Mouse (Mus musculus): ENCODE results near the gene Hscb.
A peak's percentile ranks its signal among the peaks of the same experiment; 100 is the strongest.

The Hscb gene

DNA sequence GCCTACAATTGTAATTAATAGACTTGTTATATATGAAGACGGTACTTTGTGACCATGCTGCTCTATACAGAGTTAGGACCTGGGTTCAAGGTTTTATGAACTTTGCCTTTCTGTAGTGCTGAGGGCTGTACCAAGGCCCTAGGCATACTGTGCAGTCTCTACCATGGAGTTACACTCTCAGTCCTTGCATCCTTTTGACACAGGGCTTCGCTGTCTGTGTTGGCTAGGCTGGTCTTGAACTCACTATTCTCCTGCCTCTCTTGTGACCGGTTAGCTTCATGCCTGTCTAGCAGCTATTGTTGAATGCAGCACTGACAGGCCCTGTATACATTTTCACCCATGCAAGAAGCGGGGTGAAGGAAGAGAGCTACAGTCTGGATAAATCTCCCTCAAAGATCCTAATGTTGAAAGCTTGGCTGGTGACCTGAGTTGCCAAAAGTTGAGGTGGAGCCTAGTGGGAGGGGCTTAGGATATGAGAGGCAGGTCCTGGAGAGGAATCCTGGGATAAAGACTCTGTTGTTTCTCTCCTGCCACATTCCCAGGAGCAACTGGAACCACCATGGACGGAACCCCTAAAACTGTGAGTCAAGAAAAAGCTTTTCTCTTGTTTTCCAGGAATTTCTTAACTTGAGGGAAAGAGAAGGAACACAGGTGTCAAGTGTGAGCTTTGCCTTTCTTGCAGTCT, 8.4 kb downstream of the Hscb start:
- no peak for DNase-seq (ENCODE audit: low spot score in 2 of 2)

DNA sequence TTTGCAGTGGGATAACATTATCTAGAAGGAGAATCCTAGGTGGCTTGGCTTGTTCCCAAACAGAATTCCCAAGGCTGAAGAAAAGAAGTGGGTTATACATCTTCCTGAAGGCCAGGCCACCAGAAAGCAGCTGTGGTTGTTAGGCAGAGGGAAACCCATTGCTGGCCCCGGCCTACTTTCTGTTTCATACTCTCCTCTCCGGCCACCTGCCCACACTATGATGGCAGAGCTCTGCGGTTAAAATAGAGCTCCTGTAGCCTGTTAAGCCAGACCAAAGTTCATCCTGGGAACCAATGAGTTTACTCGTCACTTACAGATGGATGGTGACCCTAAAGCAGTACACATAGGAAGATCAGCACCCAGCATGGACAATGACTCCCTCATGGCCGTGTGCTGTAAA, 12.0 kb downstream of the Hscb start:
- DNase-seq (ENCODE audit: low spot score in 2 of 2), result no peak

DNA sequence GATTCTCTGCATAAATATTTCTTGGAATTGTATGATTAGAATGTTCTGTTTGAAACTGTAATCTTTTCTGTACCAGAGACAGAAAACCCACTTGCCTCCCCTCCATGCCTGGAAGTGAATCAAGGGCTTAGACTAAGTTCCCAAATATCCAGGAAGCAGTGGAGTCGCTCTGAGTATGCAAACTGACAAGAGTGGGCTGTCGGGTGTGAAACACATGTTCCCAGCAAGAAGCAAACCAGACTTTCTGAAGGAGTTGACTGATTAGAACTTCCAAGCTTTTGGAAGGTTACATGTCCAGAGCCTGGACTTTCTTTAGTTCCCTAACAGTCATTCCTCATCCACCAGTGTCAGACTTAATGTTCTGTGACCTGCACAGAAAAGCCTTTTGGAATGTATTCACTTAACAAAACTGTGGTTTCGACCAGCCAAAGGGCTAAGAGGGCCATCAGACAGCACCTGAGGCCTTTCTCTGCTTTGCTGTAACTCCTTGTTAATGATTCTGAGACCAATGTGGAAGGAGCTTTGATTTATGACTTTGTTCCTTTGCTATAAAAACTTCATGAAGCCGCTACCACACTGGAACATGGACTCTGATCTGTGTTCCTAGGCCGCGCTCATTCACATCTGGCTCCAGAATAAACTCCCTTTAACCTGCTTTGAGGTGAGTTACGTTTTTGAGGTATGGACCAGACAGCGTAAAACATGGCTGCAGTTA, 12.6 kb downstream of the Hscb start:
- no peak for DNase-seq (ENCODE audit: low spot score in 2 of 2)

DNA sequence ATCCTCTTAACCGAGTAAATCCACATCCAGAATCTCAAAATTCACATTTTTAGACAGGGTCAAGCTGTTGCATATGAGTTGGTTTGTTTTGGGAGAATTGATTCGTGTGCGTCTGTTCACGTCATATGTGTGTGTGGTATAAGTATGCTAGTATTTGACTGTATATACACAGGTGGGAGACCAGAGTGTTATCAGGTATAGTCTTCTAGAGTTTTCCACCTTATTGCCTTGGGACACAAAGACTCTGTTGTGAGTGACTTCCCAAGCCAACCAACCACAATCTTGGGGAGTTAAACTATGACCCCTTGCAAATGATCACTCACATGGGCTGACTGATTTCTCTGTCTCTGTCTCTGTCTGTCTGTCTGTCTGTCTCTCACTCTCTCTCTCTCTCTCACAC, 15.2 kb downstream of the Hscb start:
- no peak for DNase-seq (ENCODE audit: low spot score in 2 of 2)

DNA sequence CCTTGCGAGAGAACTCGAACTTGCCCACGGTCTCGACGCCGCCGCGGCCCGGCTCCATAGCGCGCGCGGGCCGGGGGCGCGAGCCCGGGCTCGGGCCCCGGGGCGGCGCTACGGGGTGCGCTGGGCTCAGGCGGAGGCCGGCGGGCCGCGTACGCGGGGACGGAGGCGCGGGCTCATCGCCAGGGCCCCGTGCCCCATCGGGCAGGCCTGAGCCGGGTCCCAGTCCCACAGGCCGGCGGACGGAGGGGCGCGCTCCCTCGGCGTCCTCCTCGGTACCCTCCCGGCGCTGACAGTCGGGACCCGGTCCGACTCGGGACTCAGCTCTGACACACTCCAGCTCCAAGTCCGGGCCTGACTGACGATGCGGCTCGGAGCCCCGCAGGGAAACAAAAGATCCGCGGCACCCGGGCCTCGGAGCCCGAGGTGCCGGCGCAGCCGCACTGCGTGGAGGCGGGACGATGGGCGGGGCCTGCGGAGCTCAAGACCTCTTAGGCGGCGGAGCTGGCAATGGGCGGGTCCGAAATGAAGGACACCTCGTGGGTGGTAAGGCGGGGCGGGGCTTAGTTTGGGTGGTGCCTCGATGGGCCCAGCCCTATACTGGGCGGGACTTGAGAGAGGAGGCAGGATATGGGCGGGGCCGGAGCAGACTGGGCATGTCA, 29.8 kb downstream of the Hscb start, which contains the start of gene Ulk1:
Ulk1 (minus strand) TSS at position 431 of the 659 bp plus-strand sequence.
- DNase-seq (ENCODE audit: low spot score in 2 of 2), result peak; percentile 99 to 100

DNA sequence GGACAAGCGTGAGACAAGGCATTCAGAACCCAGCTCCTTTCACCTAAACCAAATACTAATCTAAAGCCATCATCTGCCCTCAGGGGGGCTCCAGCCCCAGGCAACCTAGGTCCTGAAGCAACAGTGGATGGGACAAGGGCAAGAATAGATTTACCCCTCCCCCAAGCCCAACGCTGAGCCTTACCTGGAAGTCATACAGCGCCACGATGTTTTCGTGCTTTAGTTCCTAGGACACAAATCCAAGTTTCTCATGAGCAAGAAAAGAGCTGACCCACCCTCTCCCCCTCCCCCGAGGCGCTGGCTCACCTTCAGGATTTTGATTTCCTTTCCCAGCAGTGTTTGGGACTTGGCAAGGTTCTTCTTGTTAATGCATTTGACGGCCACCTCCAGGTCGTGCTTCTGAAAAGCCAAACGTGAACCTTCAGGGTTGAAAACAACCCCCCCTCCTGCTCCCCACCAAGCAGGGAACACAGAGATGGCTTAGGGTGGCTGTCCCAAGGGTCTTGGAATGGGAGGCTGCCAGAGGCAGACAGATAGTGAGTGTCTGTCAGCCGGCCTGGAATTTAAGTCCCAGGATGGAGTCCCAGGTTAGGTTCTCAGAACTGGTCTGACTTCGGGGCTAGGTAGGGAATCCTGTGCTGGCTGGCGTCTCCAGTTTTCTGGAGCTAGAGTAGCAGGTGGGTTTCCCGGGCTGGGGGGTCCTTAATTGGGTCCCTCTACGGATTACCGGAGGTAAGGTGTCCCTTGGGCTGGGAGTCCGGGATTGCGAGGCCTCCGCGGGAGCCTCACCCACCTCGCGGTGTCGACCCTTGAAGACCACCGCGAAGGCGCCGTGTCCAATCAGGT, 30.5 kb downstream of the Hscb start:
- DNase-seq (ENCODE audit: low spot score in 2 of 2), result peak; percentile 33 to 41

DNA sequence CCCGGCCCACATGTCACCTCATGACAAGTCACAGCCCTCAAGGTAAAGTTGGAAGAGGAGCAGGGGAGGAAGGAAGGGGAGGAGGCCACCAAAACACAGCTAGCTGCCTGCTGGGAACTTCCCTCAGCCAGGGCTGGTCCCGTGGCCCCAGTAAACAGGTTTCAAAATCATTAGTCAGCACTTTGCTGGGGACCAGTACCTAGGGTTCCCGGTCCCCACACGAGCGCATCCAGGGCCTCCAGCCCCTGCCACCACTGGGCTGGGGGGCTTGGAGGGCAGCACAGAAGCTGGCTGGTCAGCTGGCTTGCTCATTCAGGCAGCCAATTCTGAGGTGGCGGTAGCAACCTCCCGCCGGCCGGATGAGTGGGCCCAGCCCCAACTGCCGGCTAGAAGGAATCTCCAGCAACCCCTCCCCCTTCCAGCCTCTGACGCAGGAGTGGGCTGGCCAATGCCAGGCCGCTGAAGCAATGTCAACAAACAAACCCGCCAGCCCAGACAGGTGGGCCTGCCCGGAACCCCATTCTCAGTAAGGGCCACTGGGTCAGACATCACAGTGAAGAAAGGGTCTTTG, 31.4 kb downstream of the Hscb start:
- peak; percentile 90 to 93 for DNase-seq (ENCODE audit: low spot score in 2 of 2)

DNA sequence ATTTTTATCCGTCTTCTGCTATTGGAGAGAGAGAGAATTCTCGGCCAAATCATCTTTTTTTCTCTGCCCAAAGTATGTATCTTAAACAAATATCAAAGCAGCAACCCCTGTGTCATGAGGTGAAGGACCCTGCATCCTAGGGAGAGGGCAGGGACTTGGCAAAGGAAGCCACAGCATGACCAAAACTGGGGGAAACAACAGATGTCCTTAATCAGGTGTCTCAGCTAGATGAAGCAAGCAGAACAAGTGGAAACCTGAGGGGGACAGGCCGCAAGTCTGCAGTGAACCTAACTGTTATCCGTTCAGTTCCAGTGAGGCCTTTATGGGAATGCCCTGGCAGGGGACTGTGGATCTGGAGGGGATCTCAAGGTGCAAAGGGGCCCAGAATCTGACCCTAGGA, 32.1 kb downstream of the Hscb start:
- DNase-seq (ENCODE audit: low spot score in 2 of 2), result no peak

DNA sequence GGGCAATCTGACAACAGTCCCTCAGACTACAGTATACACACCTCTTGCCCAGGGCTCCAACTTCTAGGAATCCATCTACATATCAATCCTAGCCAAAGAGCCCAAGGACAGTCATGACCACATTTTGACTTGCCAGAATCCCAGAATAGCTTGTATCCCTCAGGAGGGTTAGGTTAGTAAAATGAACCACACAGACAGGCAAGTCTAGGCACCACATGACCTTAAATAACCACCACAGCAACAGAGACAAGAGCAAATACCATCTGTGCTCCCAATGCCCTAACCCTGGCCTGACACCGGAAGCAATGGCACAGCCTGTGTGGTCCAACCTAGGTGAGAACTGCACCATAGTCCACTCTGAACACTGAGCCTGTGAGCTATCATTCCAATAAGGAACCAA, 32.9 kb downstream of the Hscb start:
- peak; percentile 46 to 50 for DNase-seq (ENCODE audit: low spot score in 2 of 2)

DNA sequence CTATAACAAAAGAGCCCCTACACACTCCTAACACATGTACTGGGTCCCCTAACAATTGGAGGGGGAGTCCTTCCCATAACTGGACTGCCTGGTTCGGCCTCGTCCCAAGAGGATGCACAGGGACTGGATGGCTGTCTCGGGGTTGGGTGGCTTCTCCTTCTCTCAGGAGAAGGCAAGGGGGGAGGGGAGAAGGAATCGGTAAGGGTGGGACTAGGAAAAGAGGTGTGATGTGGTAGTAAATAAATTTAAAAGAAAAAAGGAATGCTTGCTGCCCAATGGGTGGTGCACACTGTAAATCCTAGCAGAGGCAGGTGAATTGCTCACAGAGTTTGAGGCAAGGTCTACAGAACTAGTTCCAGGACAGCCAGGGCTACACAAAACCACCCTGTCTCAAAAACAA, 33.4 kb downstream of the Hscb start:
- no peak for DNase-seq (ENCODE audit: low spot score in 2 of 2)

DNA sequence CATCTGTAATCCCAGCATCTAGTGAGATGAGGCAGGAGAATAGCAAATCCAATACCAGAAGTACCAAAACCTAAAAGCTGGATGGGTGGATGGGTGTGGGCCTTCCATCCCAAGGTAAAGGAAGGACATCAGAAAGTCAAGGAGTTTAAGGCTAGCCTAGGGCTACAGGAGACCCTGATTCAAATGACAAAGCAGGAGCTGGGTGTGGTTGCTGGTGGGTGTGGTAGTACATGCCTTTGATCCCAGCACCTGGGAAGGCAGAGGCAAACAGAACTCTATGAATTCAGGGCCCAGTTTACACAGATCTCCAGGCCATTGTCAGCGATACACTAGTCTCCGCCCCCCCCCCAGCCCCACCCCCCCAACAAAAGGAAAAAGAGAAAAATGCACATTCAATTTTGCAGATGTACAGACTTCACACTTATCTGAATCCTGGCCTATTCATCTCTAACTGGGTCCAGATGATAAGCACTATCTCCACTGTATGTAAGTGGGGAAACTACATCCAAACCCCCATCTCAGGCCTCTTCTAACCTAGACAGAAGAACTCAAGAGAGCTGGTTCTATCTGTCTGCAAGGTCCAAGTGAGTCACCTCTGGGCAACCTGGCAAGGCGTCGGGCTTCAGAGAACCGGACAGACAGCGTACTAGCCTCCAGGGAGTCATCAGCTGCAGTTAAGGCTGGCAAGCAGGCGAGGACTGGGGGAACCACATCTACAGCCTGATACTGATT, 35.4 kb downstream of the Hscb start:
- DNase-seq (ENCODE audit: low spot score in 2 of 2), result no peak

DNA sequence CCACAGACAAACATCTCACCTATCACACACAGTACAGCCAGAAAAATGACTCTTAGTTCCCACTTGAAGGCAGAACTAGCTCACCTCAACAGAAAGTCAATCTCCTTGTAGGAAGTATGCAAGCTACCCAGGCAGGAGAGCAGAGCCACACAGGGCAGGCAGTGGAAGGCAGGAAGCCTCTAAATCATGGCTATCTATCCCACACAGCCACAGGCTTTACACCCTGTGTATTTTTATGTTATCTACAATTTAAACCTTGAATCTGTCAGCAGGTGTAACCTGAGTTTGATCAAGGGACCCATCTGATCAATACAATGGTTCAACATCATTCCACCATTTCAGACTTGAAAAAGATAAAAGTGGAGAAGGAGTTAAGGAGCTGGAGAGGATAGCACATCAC, 36.8 kb downstream of the Hscb start:
- DNase-seq (ENCODE audit: low spot score in 2 of 2), result no peak

DNA sequence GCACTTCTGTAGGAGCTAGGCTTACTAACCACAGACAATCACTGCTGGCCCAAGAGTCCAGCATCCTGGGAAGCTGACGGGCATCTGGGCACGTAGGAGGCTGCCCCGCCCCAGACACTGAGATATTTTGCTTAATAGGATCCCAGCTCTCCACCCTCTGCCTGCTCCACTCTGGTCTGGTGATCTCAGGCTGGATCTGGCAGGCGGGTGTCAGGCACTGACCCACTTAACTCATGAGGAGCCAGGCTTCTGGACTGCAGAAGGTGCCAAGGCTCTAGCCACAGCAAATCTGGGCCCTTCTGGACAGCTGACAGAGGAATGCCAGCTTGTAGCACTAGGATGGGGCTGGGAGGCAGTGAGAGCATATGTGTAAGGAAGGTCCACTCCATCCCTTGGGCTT, 37.4 kb downstream of the Hscb start:
- DNase-seq (ENCODE audit: low spot score in 2 of 2), result peak in 1 of 2 experiments; percentile 34

DNA sequence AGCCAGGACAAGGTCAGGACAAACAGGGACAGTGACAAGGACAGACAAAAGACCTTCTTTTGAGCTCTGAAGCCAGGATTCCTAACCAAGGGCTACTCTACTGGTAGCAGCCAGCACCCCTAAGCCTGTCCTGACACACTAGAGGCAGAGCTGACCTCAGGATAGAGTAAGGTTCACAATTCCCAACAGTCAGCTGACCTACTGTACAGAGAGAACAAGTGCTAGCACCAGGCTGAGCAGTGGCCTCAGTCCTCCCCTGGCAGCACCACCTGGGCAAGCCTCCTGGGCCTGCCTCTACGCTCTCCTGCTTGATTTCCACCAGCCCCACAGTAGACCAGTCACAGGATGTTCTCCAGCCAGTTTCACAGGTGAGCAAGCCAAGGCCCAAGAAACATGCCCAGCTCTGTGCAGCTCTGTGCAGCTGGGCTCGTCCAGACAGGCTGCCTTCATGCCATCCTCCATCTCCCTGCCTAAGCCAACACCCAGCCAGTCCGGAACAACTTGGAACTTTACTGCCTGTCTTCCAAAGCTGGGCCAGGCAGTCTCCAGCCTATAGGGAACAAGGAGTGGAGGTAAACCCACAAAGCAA, 38.4 kb downstream of the Hscb start:
- DNase-seq (ENCODE audit: low spot score in 2 of 2), result no peak

DNA sequence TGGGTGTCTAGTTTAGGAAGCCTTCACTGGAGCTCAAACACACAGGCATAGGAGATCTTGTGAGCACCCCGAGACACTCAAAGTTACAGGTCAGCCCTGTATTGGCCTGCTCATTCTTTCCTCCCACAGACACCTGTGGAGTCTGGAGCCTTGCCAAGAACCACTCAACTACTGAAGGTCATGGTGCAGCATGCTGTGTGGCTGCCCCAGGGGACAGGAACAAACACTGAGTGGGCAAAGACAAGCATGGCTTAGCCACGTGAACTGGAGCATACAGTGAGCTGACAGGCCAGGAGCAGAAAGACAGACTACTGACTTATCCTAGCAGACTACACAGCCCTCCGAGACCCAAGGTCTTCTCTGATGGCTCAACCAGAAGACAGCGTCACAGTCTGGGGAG, 41.9 kb downstream of the Hscb start:
- DNase-seq (ENCODE audit: low spot score in 2 of 2), result peak in 1 of 2 experiments; percentile 51

DNA sequence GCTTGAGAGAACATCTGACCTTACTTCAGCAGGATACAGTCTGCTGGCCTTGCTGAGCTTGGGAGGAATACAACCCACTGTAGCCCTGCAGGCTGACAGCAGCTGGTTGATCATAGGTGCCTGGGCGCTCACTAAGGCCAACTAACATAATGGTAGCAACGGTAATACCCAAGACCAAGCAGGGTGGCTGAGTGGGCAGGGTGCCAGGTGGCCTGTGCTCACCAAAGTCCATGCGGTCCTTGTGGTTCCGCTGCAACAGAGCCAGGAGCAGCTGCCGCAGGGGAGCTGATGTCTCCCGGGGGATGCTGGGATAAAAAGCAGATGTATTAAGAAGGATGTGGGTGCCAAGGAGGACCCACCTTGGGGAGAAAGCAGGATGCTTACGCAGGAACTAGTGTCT, 45.2 kb downstream of the Hscb start:
- no peak for DNase-seq (ENCODE audit: low spot score in 2 of 2)

DNA sequence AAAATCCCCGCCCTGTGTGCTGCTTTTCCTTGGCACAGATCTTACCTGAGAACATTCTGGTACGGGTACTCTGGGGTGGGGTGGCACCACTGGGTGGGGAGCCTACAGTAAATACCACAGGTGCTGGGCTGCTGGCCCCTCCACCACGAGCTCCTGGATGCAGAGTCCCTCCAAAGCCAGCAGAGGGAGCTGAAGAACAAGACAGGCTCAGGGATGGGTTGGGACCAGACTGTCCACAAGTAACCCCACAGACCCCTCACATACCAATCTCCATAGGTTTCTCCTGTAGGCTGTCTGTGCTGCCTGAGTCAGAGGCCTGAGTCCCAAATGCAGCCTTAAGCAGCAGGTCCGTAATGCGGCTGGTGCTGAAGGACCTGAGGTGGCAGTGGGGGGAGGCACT, 50.9 kb downstream of the Hscb start:
- DNase-seq (ENCODE audit: low spot score in 2 of 2), result no peak

DNA sequence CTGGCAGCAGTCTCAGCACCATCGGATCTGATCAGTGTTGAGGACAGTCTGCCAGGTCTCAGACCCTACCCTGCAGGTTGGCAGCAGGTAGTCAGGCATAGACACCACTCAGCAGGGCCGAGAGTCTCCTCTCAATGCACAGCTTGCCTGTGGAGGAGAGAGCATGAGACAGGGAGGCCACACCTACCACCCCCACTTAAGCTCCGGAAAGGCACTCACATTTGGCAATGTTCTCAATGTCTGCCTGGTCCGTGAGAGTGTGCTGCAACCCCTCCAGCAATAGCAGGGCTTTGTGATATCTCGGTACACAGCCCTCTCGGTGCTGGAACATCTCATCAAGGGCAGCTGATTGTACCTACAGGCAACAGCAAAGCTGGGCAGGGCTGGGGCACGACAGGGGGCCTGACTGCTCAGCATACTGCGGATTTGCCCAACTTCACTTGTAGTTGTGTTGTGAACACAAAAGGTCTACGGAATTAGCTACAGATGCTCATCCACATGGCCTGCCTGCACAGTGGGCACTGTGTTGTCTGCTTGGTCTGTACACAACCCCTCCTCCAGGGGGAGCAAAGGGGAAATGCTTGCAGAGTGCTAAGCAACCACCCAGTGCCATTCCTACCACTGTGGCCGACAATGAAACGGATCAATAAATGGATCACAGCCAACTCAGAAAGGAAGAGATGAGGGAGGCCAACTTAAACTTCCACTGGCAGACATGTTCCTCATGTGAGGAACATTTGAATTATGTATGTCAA, 53.3 kb downstream of the Hscb start:
- DNase-seq (ENCODE audit: low spot score in 2 of 2), result no peak

DNA sequence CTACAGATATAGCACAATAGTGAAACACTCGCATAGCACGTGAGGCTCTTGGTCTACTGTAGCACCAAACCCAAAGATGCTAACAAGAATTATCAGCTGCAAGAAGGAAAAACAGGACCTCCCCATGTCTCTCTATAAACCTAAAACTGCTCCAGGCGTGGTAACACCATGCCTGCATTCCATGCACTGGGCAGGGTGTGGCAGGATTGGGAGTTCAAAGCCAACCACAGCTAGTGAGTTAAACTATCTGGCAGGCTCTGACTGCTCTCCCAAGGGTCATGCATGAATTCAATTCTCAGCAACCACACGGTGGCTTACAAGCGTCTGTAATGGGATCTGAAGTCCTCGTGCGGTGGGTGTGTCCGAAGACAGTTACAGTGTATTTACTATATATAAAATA, 56.4 kb downstream of the Hscb start:
- DNase-seq (ENCODE audit: low spot score in 2 of 2), result no peak
